ENCODE assay signal across 8 mouse cellular contexts in genomic region chr17:4040104-4040664, GRCm38 (mm10).
DNase-seq lines count a peak whose midpoint lies in the region; ATAC-seq and TF ChIP-seq lines count a peak whose summit lies in the region.

No protein-coding gene starts in this region.

- WGBS in heart, adult 2 months = 24% methylated on average over 5 of the region's 5 CpGs
- 24% methylated on average over 5 of the region's 5 CpGs for WGBS in midbrain, embryonic 16.5 days

- no peaks in the 10 kb centered on the region for H3K79me2 ChIP-seq in heart, adult 2 months (replicated peaks; ENCODE audit: control insufficient read depth, insufficient read depth, low read length)

- no peak overlapping the region for H3K9ac ChIP-seq in heart, adult 2 months (ENCODE audit: low read depth, low read length)
- H3K9ac ChIP-seq in midbrain, embryonic 16.5 days (ENCODE audit: low read depth, low read length) = no peak overlapping the region

- no peak for TF ChIP-seq CTCF in heart, adult 2 months (IDR thresholded peaks at IDR 0.05)

- no peaks in the 10 kb centered on the region for H3K36me3 ChIP-seq in heart, adult 2 months (ENCODE audit: control insufficient read depth, insufficient read depth, low read length)
- H3K36me3 ChIP-seq in midbrain, embryonic 16.5 days (ENCODE audit: control insufficient read depth, insufficient read depth, low read length) = no peaks in the 10 kb centered on the region

- H3K27me3 ChIP-seq in heart, adult 2 months (ENCODE audit: control insufficient read depth, insufficient read depth, low read length) = no peaks in the 10 kb centered on the region
- no peaks in the 10 kb centered on the region for H3K27me3 ChIP-seq in midbrain, embryonic 16.5 days (ENCODE audit: control insufficient read depth, insufficient read depth, low read depth, low read length)

- H3K4me1 ChIP-seq in heart, adult 2 months (ENCODE audit: control insufficient read depth, insufficient read depth, low read length) = no peaks in the 10 kb centered on the region
- H3K4me1 ChIP-seq in midbrain, embryonic 16.5 days (ENCODE audit: control insufficient read depth, insufficient read depth, low read length) = 0 out of 2 replicates have a peak, but pooled peaks cover 3% of the 10 kb centered on the region

- no peak for TF ChIP-seq POLR2A in heart, adult 2 months (IDR thresholded peaks at IDR 0.05; ENCODE audit: insufficient read depth, low read depth, low read length)

- 0 out of 2 replicates have a peak, but pooled peaks have one; percentile 42 for ATAC-seq in midbrain, embryonic 16.5 days

- H3K27ac ChIP-seq in heart, adult 2 months = no peak overlapping the region
- H3K27ac ChIP-seq in midbrain, embryonic 16.5 days (ENCODE audit: low read length) = no peak overlapping the region

- no peak overlapping the region for H3K4me2 ChIP-seq in midbrain, embryonic 16.5 days (ENCODE audit: low read length)

- intact Hi-C loops in heart, adult 2 months (cut with DNase I) = no loop called here

- H3K4me3 ChIP-seq in heart, adult 2 months = no peak overlapping the region
- H3K4me3 ChIP-seq in midbrain, embryonic 16.5 days (ENCODE audit: low read depth, low read length) = no peak overlapping the region

- DNase-seq in adrenal gland, adult 2 months = peak; percentile 12
- DNase-seq in adrenal gland, adult 18-20 months (ENCODE audit: low spot score in 2 of 2) = no peak
- peak; percentile 69 for DNase-seq in embryo, embryonic 10.5 days (ENCODE audit: low spot score)
- peak; percentile 26 to 27 for DNase-seq in heart, adult 2 months
- peak; percentile 4 for DNase-seq in kidney, adult 9 months
- DNase-seq in liver = no peak
- no peak for DNase-seq in T-cell, adult 2 months (ENCODE audit: low spot score)

- TF ChIP-seq EP300 in heart, adult 2 months (IDR thresholded peaks at IDR 0.05; ENCODE audit: insufficient read depth, low read depth, low read length) = no peak

- no peaks in the 10 kb centered on the region for H3K9me3 ChIP-seq in midbrain, embryonic 16.5 days (replicated peaks; ENCODE audit: control insufficient read depth, low read length, poor library complexity, severe bottlenecking)

Comparison
In these comparisons a context has a peak if more than half of its experiments do, and no peak if none do; other contexts are left out.
1. DNase-seq: peak in adrenal gland, adult 2 months (single experiment), embryo, embryonic 10.5 days (single experiment), heart, adult 2 months (2 of 2) and kidney, adult 9 months (single experiment); none in adrenal gland, adult 18-20 months (0 of 2), liver (single experiment) and T-cell, adult 2 months (single experiment).